Mouse (Mus musculus) 416B (cell line): Measurements from ENCODE around the gene Zdhhc7.

ENCODE experiments used
- DNase-seq: peaks from one replicate; pipeline ENCODE4 v3.0.0; 2011; ENCODE audit warnings: low read depth

Gene Zdhhc7

DNA sequence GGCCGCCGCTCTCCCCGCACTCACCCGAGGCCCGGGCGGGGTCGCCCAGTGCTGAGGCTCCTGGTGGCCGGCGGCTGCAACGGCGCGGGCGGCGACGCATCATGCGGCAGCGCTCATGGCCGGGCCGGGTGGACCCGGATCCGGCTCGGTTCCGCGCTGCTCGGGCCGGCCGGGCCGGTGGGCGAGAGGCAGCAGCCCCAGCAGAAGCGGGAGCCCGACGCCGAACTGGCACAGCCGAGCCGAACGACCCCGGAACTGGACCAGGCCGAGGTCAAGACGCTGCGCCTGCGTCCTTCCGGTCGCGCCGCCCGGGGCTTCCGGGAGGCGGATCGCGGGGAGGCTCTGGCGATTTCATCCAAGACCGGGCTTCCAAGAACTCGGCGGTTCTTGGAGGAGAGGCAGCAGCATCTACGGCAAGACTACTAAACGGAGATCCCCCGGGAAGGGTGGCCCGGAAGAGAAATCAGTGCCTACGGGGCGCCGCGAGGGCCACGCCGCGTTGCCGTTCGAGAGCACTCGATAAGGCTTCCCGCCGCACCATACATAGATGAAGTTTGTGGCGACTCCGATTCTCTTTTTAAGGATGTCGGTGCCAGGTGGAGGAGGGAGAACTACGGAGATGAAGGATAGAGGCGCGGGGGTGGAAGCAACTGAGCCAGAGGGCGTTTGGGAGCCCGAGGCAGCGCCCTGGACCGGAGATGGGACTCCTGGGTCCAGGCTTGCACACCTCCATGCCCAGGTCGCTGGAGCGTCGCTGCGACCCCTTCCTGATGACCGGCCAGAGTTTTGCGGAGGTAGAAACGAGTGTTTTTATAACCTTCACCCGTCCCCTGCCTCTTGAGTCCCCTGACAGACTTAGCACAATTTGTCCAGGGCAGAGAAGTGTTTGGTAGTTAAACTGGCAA lies at the start of gene Zdhhc7:
TSS of gene Zdhhc7 (minus strand) at position 415 of the 905 bp plus-strand sequence.
- peak; percentile 70 for DNase-seq

DNA sequence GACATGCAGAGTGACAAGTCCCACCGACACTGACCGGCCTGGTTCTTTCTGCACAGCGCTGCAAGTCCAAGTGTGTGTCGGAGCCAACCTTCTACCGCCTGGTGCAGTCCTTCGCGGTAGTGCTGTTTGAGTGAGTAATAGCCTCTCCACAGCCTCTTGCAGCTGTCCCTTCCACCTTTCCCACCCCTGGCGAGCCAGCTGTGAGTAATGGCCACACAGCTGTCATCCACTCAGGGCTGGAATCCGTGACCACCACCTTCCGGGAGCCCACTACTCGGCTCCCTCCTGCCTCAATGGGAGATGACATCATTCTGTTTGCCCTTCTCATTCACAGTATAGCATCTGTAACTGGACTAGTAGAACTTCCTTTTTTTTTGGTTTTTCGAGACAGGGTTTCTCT lies 48.7 kb upstream of the Zdhhc7 start:
- DNase-seq: peak; percentile 19

DNA sequence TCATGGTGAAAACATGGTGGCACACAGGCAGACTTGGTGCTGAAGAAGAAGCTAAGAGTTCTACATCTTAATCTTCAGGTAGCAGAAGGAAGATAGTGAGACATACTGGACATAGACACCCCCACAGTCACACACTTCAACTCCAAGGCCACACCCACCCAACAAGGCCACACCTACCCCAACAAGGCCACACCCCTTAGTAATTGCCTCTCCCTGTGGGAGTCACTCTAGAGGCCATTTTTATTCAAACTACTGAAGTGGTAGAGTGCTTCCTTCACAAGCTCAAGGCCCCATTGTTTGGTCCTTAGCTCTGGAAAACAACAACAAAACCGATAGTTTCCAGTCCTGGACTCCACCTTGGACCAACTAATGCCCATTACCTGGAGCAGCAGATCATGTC lies 44.8 kb upstream of the Zdhhc7 start:
- DNase-seq: no peak

DNA sequence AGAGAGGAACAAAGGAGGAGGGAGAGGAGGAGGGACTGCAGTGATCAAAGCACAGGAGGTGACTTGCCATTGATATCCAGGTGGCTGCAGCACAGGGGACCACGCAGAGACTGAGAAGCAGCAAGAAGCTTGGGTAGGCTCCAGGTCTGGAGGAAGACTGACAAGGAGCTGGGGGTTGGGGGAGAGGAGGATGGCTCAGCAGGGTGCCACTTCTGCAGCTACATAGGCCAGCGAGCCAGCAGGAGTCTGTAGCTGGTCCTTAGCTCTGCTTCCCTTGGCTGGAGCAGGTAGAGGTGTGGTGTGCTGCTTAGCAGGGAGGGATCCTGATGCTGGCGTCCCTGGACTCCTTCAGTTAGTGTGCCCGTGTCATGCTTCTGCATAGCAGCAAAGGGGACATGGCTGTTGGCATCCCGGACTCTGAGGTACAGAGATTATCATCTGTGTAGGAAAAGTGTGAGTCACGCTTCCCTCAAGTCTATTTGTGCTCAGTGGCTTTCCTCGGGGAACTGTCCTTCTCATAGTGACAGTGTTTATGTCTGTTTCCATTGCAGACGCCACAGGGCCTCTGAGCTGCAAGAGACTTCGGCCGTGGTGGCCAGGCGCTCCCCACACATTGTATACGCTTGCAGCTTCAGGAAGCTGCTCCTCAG lies 43.5 kb upstream of the Zdhhc7 start:
- DNase-seq: peak; percentile 79

DNA sequence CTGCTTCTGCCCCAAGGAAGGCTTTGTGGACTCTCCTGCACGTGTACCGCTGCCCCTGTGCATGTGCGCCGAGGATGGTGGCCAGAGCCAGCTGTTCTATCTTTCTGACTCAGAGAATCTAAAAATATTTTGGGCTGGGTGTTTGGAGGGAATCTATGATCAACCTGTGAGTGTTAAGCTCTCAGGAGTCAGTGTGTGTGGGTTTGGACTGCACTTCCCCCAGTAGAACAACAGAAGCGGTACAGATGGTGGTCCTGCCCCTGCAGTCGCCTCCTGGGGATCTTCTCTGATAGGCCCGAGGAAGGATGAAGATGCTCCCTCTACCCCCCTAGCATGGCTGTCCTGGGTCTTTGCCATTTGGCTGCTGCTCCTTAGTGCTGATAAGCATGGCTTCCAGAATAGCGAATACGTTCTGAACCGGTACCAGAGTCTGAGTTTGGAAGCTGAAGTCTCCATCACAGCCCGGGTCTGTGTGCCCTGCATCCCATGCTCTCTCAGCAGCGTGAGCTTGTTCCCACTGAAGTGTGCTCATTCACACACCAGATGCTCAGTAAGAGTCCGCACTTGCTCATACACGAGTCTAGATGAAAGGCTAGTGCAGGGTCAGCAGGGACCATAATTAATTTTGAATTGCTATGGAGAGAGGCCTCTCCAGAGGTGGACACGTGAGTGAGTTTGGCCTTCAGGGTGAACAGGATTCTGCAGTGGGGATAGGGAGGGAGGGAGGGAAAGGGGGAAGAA lies 42.8 kb upstream of the Zdhhc7 start:
- DNase-seq: no peak

- DNase-seq: no peak
Observed at GRCm38 (mm10) chr8:120140769-120141168, 39.5 kb upstream of the Zdhhc7 start.

GRCm38 (mm10) chr8:120138958-120139357 lies 37.7 kb upstream of the Zdhhc7 start:
- no peak for DNase-seq

GRCm38 (mm10) chr8:120136618-120137017 lies 35.3 kb upstream of the Zdhhc7 start:
- no peak for DNase-seq

DNA sequence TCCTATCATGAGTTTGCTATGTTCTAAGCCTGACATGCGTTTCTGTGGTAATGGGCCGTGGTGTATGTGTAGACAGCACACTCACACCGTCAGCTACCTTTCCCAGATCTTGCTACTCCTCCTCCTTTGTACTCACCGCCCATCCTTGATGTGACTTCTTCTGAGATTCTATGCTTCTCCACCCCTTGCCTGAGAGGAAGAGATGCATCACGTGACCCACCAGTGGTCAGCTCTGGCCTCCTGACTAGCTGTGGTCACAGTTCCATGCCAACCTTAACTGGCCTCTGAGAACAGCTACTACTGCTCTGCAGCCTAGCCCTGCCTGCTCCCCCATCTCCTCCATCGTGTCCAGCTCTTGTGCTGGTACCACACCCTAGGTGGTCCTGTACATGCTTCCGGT lies 34.4 kb upstream of the Zdhhc7 start:
- peak; percentile 31 for DNase-seq

DNA sequence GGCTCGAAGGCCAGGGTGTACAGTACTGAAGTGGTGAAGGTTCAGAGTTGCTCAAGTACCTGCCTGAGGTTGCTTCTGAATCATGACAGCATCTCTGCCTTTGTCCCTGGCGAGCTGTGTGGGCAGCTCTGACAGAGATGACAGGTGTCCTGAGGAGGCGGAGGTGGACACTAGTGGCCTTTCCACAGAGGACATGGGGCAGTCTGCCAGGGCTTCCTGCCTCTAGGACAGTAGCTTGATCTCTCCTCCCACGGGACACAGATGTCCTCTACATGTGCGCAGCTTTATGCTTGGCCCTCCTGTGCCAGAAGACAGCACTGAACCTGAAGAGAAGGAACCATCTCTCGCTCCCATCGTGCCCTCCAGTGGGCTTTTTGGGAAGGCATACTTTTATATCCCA lies 31.9 kb upstream of the Zdhhc7 start:
- no peak for DNase-seq

DNA sequence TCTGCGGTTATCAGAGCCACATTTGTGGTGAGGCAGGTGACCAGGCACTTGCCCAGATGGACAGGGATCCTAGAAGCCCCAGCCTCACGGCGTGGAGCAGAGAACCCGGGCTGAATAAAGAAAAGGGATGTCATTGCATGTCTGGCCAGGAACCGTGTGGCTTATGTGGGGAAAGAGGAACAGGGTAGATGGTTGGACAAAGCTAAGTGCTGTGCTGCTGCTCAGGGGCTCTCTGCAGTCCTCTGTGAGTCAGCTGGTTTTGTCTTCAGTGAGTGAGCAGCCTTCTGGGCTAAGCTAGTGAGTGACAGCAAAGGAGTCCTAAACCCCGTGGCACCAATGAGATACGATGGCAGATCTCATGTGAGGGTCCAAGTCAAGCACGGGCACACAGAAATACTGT lies 29.9 kb upstream of the Zdhhc7 start:
- peak; percentile 70 for DNase-seq

DNA sequence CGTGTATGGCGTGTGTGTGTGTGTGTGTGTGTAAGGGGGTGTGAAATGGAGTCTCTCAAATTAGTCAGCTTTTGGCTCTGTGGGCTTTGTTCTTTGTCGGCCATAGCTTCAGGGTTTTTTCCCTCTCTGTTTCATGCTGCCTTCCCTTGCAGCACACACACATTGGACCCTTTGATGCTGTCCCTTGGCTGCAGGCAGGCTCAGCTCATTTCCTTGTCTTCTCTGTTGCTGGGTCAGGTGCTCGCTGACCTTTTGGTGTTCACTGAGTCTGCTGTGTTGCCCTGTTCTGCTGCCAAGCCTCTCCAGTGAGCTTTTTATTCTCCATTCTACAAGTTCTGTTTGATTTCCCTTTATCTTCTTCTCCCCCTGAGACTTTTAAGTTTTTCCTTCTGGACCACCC lies 28.3 kb upstream of the Zdhhc7 start:
- DNase-seq: no peak

GRCm38 (mm10) chr8:120126357-120127161 lies 25.3 kb upstream of the Zdhhc7 start:
- DNase-seq: peak; percentile 72

- no peak for DNase-seq
Observed at GRCm38 (mm10) chr8:120124836-120125389, 23.6 kb upstream of the Zdhhc7 start.

DNA sequence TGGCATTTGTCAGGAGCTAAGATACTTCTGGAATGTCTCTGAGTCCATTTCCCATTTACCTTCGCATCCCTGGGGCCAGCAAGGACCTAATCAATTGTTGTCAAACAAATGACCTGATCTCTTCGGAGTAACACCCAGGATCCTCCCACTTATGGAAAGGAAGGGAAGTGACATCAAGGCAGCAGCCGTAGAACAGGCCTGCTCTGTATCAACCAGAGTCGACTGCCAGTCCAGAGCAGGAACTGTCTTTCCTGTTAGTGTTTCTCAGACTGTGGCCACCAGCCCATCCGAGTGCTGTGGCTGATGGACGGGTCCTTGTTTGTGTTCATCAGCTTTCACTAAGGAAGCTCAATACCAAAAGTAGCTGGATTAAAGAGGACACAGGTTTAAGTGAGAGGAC lies 23.0 kb upstream of the Zdhhc7 start:
- DNase-seq: no peak

- DNase-seq: no peak
Observed at GRCm38 (mm10) chr8:120120951-120121350, 19.7 kb upstream of the Zdhhc7 start.

- no peak for DNase-seq
Observed at GRCm38 (mm10) chr8:120119931-120120330, 18.6 kb upstream of the Zdhhc7 start.

DNA sequence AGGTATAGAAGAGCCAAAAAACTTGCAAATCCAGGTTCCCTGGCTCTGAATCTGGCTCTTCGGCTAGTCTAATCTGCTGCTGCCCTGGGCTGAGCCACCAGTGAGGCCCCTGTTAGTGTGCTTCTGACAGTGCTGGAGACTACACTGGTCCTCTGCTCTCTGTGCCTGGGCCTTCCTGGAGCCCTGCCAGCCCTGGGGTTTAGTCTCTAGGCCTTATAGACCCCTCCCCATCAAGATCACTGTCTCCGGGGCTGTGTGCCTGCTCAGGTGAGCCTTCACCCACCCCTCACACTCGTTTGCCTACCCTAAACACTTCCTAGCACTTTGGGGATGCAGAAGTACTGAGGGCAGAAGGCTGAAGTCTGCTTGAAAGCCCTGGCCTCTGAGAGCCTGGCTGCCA lies 18.1 kb upstream of the Zdhhc7 start:
- DNase-seq: no peak

DNA sequence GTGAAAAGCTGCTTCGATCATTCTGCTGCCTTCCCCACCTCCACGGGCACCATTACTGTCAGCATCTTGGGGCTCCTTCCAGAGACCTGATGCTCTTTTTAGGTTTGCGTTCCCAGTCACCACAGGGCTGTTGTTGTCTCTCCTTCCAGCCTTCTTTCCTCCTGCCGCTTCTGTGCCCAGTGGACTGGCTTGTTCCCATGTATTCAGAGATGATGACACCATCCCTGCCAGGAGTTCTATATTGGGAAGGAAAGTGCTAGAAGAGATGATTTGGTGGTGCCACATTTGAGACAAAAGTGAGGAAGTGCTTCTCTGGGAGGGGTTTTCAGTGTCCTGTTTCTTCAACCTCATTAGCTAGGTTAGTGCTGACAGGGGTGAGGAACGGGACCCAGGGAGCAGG lies 17.6 kb upstream of the Zdhhc7 start:
- DNase-seq: no peak

DNA sequence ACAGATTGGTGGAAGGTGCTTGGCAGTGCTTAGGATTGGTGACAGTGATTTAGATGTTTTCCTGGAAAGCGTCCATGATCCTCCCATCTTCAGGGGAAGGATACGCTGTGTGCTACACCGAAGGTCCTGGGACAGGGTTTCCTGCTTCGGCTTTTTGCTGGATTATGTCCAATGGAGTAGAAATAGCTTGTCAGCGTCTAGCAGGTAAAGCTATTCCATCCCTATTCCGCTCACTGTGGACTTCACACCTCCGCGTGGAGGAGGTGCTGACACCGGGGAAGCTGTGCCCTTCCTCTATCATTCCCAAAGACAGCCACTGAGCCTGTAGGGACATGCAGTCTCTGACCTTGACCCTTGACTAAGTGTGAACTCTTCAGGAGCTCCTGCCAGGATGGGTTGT lies 16.9 kb upstream of the Zdhhc7 start:
- no peak for DNase-seq

- DNase-seq: no peak
Observed at GRCm38 (mm10) chr8:120116600-120116999, 15.3 kb upstream of the Zdhhc7 start.
